Mouse (Mus musculus): ENCODE data around the gene Dhx16. TPM values are rescaled to one million over a fixed set of nuclear protein-coding genes. Genes with fewer than 3 reads are reported as not detected.
A peak's percentile ranks its signal among the peaks of the same experiment; 100 is the strongest.
"Not testable (repeated sequence)": the region's sequence is repeated elsewhere in the genome, so short reads cannot be mapped to it uniquely, and the experiment has no call there.

Gene Dhx16
- 79.2 and 111 TPM in 2 replicates for total RNA-seq (2014; fragmentation: Nextera tagmentation)
- 44.3 and 57.8 TPM in 2 replicates for total RNA-seq (2017)

DNA sequence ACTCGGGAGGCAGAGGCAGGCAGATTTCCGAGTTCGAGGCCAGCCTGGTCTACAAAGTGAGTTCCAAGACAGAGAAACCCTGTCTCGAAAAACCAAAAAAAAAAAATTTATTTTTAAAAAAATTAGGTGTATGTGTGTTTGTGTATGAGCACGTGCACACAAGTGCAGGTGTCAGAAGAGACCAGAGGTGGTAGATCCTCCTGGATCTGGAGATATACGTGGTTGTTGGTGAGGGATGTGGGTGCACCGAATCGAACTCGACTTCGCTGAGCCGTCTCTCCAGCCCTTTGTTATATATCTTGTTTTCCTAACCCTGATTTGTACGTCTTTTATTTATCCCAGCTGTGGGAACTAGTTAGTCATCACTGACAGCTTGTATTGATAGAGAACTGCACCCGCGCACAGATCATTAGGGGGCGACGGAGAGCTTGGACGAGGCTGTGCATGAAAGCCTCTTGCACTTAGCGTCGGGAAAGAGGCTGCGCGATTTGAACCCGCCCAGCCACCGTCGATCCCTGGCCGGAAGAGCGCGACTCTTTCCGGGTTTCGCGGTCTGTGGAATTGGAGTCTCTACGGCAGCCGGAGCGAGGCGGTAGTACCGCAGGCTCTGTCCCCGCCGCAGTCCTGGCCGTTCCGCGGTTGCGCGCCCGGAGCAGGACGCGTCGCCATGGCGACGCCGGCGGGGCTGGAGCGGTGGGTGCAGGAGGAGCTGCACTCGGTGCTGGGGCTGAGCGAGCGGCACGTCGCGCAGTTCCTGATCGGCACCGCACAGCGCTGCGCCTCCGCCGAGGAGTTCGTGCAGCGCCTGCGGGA, at the start of gene Dhx16:
Gene Dhx16 (plus strand): TSS at position 575 of the 813 bp plus-strand sequence.
- peak; percentile 96 for ATAC-seq (replicated peaks; ENCODE audit: poor library complexity, severe bottlenecking)

DNA sequence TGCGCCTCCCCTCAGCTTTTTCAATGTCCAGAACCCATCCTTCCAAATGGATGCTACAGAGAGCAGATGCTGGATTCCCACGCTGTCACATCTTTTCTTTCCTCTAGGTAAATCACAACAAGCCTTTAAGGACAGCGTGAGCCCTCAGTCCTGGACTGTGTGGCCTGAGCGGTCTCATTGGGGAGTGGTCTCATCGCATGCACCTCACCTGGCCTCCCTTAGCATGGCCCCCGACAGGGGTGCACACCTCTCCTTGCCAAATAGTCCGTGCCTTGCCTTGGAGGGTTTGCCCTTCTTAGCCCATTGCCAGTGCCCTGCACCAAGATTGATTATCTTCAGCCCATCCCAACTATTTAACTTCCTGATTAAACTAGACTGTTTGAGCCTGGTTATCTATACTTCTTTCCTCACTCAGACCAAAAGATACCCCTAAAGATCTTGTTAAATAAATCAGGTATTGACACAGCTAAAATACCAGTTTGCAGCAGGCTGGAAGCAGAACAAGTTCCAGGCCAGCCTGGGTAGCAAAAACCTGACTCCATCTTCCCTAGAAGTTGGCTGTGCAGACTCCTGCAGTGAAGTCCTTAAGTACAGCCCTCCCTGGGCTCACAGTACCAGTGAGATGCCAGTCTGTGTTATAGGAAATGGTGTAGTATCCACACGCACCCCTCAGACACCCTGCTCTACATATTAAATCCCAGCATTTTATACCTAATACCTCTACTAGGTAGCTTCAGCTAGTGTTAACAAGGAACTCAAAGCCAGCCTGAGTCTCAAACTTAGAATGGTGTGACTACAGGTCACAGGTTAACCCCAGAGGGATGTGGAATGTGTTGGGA, 47.0 kb upstream of the Dhx16 start:
- no peak for ATAC-seq (replicated peaks; ENCODE audit: poor library complexity, severe bottlenecking)

DNA sequence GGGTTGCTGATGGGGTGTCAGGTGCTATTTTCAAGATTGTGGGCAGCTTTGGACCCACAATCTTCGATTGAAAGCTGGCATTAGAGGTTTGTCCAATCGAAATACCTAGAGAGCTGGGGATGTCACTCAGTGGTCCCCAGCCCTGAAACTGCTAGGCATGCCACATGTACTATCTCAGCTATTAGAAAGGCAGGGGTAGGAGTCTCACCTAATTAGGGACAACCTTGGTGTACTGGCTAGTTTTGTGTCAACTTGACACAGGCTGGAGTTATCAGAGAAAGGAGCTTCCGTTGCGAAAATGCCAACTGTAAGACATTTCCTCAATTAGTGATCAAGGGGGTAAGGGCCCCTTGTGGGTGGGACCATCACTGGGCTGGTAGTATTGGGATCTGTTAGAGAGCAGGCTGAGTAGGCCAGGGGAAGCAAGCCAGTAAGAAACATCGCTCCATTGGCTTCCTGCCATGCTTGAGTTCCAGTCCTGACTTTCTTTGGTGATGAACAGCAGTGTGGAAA, 46.3 kb upstream of the Dhx16 start:
- no peak for ATAC-seq (replicated peaks; ENCODE audit: poor library complexity, severe bottlenecking)

DNA sequence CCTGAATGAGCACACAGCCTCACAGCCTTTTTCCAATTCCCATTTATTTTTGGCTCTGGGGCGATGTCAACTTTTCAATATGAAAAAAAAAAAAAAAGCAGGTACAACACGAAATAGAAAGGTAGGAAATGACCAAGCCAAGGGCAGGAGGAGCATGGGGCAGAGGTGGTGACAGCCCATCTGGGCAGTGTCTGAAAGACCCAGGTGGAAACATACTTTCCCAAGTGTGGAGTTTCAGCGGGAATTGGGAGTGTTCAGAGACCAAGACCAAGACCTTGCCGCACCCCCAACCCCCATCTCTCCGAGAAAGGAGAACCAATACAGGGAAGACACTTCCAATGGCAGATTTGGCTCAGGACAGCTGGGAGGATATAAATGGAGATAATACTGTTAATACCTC, 45.7 kb upstream of the Dhx16 start:
- ATAC-seq (replicated peaks; ENCODE audit: poor library complexity, severe bottlenecking): no peak

DNA sequence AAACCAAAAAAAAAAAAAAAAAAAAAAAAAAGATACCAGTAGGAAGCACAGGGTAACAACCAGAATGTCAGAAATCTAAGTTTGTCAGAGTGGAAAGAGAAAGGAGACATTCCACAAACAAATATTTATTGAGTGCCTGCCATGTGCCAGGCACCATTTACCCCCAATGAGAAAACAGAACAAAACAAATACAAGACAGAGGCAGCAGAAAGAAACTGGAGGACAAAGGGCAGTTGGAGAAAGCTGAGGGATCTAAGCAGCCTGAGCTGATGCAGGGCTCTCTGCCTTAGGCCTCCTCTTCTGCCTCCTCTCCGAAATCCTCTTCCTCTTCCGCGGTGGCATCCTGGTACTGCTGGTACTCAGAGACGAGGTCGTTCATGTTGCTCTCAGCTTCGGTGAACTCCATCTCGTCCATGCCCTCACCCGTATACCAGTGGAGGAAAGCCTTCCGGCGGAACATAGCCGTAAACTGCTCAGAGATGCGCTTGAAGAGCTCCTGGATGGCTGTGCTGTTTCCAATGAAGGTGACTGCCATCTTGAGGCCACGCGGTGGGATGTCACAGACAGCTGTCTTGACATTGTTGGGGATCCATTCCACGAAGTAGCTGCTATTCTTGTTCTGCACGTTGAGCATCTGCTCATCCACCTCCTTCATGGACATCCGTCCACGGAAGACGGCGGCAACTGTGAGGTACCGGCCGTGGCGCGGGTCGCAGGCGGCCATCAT, 44.8 kb upstream of the Dhx16 start:
- ATAC-seq (replicated peaks; ENCODE audit: poor library complexity, severe bottlenecking): no peak

DNA sequence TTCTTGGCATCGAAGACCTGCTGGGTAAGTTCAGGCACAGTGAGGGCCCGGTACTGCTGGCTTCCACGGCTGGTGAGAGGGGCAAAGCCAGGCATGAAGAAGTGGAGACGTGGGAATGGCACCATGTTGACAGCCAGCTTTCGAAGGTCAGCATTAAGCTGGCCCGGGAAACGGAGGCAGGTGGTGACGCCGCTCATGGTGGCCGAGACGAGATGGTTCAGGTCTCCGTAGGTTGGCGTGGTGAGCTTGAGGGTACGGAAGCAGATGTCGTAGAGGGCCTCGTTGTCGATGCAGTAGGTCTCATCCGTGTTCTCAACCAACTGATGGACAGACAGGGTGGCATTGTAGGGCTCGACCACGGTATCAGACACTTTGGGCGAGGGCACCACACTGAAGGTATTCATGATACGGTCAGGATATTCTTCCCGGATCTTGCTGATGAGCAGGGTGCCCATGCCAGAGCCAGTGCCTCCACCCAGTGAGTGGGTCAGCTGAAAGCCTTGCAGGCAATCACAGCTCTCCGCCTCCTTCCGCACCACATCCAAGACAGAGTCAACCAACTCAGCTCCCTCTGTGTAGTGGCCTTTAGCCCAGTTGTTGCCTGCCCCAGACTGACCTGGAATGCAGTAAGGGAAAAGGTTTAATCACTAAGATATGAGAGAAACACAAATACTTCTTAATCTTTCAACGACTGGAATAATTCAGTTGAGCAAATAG, 44.0 kb upstream of the Dhx16 start:
- no peak for ATAC-seq (replicated peaks; ENCODE audit: poor library complexity, severe bottlenecking)

DNA sequence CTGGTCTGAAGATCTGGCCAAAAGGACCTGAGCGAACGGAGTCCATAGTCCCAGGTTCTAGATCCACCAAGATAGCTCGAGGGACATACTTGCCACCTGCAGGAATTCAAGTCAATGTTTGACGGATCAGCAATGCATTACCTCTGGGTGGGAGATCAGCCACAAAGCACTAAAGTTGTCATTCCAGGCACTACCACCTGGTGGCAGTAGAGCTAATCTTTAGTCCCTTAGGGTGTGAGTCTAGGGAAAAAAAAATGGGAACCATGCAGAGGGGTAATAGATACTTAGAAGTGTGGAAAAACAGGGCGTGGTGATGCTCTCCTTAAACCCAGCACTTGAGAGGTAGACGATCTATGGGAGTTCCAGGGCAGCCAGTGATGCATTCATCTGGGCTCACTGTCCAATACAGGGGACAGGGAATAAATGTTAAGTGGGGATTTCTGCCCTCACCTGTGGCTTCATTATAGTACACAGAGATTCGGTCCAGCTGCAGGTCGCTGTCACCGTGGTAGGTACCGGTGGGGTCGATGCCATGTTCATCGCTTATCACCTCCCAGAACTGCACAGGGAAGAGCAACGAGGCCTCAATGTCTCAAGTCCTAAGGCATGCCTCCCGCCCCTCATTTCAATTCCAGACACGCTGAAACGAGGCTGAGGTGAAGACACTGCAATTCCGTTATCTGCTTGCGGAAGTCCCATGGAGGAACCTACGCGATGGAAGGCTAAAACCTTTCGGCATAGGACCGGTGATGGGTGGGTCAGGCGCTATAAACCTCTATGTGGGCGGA, 43.2 kb upstream of the Dhx16 start:
- ATAC-seq (replicated peaks; ENCODE audit: poor library complexity, severe bottlenecking): peak; percentile 34

DNA sequence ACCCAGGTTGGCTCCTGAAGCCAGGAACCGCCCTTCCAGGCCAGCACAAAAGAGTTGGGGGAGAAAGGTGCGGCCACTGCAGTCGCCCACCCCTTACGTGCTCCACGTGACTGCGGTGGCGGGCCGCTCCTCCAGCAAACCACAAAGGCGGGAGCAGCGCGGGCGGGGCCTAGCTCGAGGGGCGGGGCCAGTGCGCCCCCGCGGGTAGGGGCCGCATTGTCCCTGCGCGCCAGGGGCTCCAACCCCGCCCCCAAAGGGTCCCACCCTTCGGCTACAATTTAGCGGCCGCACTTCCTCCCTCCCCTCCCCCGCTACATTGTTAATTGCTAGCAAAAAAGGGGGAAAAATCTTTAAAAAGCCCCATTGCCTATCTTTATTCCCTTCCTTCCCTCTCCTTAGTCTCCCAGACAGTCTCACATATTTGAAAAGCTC, 42.6 kb upstream of the Dhx16 start:
- ATAC-seq (replicated peaks; ENCODE audit: poor library complexity, severe bottlenecking): peak; percentile 26

DNA sequence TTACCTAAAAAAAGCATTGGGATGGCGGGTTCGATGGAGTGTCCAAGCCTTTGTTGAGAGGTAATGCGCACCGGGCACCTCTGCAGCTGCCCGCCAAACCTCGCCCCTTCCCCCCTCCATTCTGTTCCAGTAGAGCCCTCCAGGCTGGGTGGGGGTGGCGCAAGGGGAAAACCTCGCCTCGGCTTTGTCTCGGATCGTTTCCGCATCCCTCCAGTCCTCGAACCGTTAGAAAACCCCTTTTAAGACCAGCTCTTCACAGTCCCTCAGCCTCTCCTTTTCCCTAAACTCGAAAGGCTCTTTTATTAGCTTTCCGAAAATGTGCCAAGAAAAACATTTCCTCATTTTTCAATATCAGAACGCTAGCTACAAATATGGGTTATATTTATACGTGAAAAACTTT, 42.1 kb upstream of the Dhx16 start:
- peak; percentile 5; the same call in 1 of the 2 replicates for ATAC-seq (replicated peaks; ENCODE audit: poor library complexity, severe bottlenecking)

DNA sequence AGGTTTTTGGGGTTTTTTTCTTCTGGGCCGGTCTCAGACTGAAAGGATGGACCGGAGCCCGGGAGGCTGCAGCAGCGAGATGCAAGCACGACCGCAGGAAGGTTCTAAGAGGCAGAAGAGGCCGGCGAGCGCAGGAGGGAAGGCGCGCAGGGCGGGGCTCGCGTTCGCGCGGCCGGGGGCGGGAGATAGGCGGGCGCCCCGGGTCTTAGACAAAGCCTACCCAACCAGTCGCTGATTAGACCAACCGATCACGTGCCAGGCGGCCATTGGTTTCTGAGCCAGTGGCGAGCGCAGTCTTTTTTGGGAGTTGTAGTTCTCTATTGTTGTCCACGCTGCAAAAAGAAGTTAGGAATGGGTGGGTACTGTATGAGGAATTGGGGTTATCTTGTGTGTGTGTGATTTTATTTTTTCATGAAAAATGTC, 41.5 kb upstream of the Dhx16 start, which contains the start of gene Tubb5:
Gene Tubb5 (minus strand): TSS at position 185 of the 423 bp plus-strand sequence.
- peak; percentile 45 for ATAC-seq (replicated peaks; ENCODE audit: poor library complexity, severe bottlenecking)

DNA sequence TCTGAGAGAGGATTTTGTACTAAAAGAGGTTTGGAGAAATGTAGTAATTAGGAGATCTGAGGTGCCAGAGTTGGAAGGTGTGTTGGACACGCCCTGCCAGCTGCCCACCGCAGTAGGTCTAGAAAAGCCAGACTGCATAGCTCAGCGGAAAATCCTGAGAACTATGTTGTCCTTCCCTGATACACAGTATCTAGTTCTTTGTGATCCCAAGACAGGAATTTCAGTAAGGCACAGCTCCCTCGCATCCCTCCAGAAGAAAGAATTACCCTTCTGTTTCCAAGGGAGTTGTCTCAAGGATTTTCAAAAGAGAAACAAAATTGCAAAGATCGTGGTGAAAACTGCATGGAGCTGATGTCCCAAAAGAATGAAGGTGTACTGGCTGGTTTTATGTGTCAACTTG, 41.0 kb upstream of the Dhx16 start:
- ATAC-seq (replicated peaks; ENCODE audit: poor library complexity, severe bottlenecking): no peak

DNA sequence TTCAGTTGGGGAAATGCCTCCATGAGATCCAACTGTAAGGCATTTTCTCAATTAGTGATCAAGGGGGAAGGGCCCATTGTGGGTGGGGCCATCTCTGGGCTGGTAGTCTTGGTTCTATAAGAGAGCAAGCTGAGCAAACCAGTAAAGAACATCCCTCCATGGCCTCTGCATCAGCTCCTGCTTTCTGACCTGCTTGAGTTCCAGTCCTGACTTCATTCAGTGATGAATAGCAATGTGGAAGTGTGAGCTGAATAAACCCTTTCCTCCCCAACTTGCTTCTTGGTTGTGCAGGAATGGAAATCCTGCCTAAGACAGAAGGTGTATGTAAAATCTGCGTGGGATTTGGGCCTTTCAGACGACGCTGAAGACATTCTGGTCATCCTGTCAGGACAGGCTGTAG, 40.6 kb upstream of the Dhx16 start:
- ATAC-seq (replicated peaks; ENCODE audit: poor library complexity, severe bottlenecking): not testable (repeated sequence)

DNA sequence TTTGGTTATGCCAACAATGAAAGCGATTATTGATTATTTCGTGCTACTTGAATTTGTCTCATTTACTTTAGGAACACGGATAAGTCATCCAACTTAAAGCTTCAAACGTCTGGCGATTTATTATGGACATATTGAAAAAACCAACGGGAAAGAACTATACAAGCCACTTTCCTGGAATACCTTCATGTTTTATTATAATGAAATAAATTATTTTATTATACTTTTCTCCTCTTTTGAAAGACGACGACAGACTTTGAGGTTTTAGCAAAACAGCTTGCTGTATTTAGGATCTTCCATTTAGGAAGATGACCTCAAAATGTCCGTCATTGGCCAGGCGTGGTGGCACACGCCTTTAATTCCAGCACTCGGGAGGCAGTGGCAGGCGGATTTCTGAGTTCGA, 39.1 kb upstream of the Dhx16 start:
- ATAC-seq (replicated peaks; ENCODE audit: poor library complexity, severe bottlenecking): no peak

DNA sequence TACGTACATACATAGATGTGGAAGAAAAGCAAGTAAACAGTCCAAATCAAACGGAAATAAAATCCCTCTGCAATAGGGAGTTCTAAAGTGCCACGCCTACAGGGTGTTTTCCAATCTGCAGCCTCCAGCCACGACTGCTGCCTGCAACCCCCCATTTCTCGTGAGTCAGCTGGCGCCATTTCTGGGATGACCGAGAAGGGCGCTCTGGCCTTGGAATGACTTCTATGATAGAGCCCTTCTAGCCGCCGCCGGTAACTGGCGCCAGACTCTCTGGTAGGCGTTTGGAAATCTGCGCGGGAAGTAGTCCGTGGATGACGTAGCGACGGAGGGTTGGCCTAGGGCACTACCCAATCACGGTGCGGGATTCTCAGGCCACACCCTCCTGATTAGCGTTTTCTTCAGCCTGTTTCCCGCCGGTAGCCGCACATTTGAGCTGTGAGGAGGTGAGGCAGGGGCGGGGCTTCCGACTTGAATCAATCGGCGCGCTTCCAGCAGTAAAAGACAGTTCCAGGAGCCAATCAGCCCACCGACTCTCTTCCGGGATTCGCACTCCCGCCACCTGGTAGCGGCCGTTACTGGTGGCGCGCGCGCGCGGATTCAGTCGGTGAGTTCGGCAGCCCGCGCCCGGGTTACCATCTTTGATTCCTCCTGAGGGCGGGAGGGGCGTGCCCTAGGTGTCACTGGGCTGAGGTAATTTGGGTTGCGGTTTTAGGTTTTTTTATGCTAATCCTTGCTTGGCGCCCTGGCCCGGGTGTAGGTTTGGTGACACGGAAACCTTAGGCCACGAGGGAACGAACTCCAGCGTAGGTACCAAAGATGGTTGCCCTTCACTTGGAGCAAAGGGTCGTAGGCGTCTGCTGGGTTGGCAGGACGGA, 38.3 kb upstream of the Dhx16 start, which contains the start of gene Mdc1:
Gene Mdc1 (plus strand): TSS at position 440 of the 875 bp plus-strand sequence.
- ATAC-seq (replicated peaks; ENCODE audit: poor library complexity, severe bottlenecking): peak; percentile 71

DNA sequence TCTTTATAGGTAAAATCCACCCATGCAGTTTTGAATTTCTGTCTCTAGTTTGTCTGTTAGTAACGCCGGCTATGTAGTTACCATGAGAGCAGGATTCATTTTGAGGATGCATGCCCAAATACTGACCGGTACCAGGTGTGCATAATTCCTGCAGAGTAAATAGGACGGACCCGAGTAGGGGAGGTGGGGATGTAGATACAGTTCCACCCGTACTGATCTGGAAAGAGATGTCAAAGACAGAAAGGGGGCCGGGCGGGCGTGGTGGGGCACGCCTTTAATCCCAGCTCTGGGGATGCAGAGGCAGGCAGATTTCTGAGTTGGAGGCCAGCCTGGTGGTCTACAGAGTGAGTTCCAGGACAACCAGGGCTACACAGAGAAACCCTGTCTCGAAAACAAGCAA, 37.6 kb upstream of the Dhx16 start:
- ATAC-seq (replicated peaks; ENCODE audit: poor library complexity, severe bottlenecking): no peak

DNA sequence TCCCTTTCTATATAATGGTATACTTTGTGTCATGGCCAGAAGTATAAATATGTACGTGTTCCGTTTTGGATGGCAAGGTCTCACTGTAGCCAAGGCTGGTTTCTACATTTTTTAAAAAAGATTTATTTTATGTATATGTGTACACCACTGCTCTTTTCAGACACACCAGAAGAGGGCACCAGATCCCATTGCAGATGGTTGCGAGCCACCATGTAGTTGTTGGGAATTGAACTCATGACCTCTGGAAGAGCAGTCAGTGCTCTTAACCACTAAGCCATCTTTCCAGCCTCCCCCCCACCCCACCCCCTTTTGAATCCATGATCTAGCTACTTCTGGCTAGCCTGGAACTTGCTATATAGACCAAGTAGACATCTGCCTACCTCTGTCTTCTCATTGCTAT, 36.1 kb upstream of the Dhx16 start:
- no peak for ATAC-seq (replicated peaks; ENCODE audit: poor library complexity, severe bottlenecking)

DNA sequence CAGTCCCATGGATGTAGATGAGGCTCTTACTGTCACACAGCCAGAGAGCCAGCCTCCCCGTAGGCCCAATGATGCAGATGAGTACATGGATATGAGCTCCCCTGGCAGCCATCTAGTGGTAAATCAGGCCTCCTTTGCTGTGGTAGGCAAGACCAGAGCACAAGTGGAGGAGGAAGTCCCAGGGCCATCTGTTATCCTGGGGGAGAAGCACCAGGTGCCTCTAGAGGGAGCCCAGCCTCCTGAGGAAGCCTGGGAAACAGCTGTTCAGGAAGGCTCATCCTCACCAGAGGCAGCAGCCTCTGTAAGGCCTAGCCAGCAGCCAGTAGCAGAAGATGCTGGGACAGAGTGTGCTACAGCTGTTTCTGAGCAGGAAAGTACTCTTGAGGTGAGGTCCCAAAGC, 31.5 kb upstream of the Dhx16 start:
- ATAC-seq (replicated peaks; ENCODE audit: poor library complexity, severe bottlenecking): peak; percentile 33; the same call in 1 of the 2 replicates

DNA sequence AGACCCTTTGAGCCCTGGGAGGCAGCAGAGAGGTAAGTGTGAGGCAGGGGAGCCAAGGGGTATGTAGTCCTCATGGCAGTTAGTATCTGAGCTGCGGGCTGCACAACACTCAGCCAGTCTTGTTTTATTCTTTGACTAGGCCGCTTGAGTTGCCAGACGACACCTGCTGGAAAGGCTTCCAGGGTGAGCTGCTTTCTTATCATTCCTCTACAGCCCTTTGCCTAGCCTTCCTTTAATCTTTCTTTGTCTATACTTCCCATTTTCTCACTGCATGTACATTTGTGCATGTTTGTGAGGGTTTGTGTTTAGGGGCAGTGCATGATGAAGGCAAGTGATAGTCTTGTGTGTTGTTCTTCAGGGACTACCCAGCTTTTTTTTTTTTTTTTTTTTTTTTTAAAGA, 28.6 kb upstream of the Dhx16 start:
- ATAC-seq (replicated peaks; ENCODE audit: poor library complexity, severe bottlenecking): no peak
